Mouse (Mus musculus) hindbrain, embryonic 14.5 days (tissue): ENCODE measurements around the gene Tmed1. TPM values are rescaled to one million over a fixed set of nuclear protein-coding genes. Genes with fewer than 3 reads are reported as not detected.

Source experiments
- ATAC-seq: fragments of 200-750 bp; cut with Nextera tagmentation; 2 replicates; pipeline ENCODE4 v1.8.0; 2017; ENCODE audit warnings: moderate number of reproducible peaks, mild to moderate bottlenecking, moderate TSS enrichment, moderate library complexity; ENCODE audit not compliant: low FRiP score
- DNase-seq: peaks from one replicate; pipeline ENCODE4 v3.0.0-alpha.2; 2015; ENCODE audit warnings: low spot score
- H3K27ac ChIP-seq: fragments of 300-500 bp; sonication (generic); 2 replicates; pipeline ENCODE4 v1.5.1; 2014; ENCODE audit warnings: mild to moderate bottlenecking, moderate library complexity
- H3K27me3 ChIP-seq: fragments of 300-500 bp; sonication (generic); 2 replicates; pipeline ENCODE4 v1.6.1; 2014; ENCODE audit warnings: mild to moderate bottlenecking, low read length, mixed read lengths; ENCODE audit not compliant: control insufficient read depth, insufficient read depth
- H3K36me3 ChIP-seq: fragments of 300-500 bp; sonication (generic); replicated peaks from 2 replicates; pipeline ENCODE4 v1.6.1; 2014; ENCODE audit not compliant: control insufficient read depth, insufficient read depth
- H3K4me1 ChIP-seq: fragments of 300-500 bp; sonication (generic); replicated peaks from 2 replicates; pipeline ENCODE4 v1.6.1; 2014; ENCODE audit warnings: antibody characterized with exemption, low read length, mixed read lengths; ENCODE audit not compliant: control insufficient read depth, insufficient read depth
- H3K4me2 ChIP-seq: fragments of 300-500 bp; sonication (generic); replicated peaks from 2 replicates; pipeline ENCODE4 v1.6.1; 2014; ENCODE audit warnings: mild to moderate bottlenecking, moderate library complexity
- H3K4me3 ChIP-seq: fragments of 300-500 bp; sonication (generic); replicated peaks from 2 replicates; pipeline ENCODE4 v1.5.1; 2014; ENCODE audit warnings: mild to moderate bottlenecking, low read length
- H3K9ac ChIP-seq: fragments of 300-500 bp; sonication (generic); 2 replicates; pipeline ENCODE4 v1.6.1; 2014
- H3K9me3 ChIP-seq: fragments of 300-500 bp; sonication (generic); 2 replicates; pipeline ENCODE4 v1.6.1; 2016; ENCODE audit warnings: low read length; ENCODE audit not compliant: control insufficient read depth
- WGBS: fragments of 180-500 bp; shearing (Covaris S2); extraction: QIAGEN DNeasy Blood & Tissue Kit; methylation state at CpG from one replicate; pipeline ENCODE4 v1.1.7; 2014; 5-methylcytosine and 5-hydroxymethylcytosine counted together
- microRNA-seq: library from miRNA; unstranded; fragments of <30 nt; microRNA quantifications from one replicate; pipeline ENCODE4, GENCODE M21; 2016
- polyA plus RNA-seq: library from polyadenylated mRNA; unstranded; fragments of >200 nt; fragmentation: Nextera tagmentation; extraction: Ambion mirVana; gene quantifications from 2 replicates; pipeline ENCODE4 v1.2.1, GENCODE M21; 2014

Tmed1 gene
- polyA plus RNA-seq, 1 experiment from 2014 or later, result 51.1 TPM

DNA sequence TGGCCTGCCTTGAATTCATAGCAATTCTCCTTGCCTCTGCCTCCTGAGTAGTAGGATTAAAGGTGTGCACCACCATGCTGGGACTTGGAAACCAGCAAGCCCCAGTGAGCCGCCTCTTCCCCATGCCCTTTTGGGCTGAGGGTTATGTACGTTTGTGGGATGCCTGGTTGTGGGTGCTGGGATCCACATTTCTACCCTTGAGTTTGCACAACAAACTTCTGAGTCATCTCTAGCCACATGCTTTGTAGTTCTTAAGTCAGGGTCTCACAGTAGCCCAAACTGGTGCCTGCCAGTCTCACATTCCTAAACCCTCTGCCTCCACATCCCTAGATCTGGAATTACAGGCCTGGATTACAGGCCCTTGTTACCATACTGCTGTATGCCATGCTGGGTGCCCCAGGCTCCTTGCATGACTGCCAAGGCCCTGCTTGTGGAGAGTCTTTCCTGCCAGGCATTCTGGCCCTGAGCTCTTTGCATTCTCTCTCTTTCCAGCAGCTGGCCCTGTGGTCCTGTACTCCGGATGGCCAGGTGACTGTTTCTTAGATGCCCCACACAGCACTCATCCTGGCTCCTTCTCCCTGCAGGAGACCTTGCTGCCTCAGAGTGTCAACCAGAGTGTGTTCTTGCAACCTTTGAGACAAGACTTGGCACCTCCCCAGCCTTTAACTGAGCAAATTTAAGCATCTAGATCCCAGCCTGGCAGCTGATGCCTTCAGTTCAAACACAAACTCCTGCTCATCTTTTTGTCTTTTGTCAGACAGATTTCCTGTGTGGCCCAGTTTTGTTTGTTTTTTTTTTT, 46.1 kb downstream of the Tmed1 start:
- ATAC-seq (no peak), DNase-seq (no peak)
- H3K27ac ChIP-seq, result no peak overlapping the region
- no peak overlapping the region for H3K9ac ChIP-seq
- no peaks in the 10 kb centered on the region for H3K9me3 ChIP-seq
- 86% methylated on average over 3 of the region's 3 CpGs for WGBS
- peaks cover 46% of the 10 kb centered on the region for H3K36me3 ChIP-seq
- no peaks in the 10 kb centered on the region for H3K27me3 ChIP-seq
- no peak overlapping the region for H3K4me3 ChIP-seq
- H3K4me2 ChIP-seq, result no peak overlapping the region
- H3K4me1 ChIP-seq, result no peaks in the 10 kb centered on the region

DNA sequence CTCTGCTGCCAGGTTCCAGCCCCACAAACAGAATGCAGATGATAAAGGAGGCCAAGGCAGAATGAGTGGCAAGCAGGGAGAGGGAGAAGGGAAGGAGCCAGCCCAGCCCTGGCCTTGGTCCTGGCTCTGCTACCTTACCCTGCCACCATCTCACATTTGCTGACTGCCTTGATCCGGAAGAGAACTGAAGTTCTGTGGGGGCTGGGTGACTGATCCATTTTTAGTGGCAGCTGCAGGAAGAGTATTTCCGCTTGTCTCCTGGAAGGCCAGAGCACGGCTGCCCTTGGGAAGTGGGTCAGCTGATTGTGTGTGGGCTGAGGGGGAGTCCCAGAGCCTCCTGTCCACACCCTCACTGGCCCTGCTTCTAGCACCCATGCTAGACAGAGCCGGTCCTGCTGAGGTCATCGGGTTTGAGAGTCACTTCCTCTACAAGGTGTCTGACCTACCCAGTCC, 46.9 kb downstream of the Tmed1 start:
- ATAC-seq (no peak; the same call in 1 of the 2 replicates), DNase-seq (no peak)
- 0 out of 2 replicates have a peak overlapping the region, but pooled peaks have one; percentile 8 for H3K9ac ChIP-seq
- H3K27ac ChIP-seq, result peak overlapping the region; percentile 11; the same call in 1 of the 2 replicates
- H3K4me3 ChIP-seq, result no peak overlapping the region
- no peaks in the 10 kb centered on the region for H3K27me3 ChIP-seq
- no peak overlapping the region for H3K4me2 ChIP-seq
- peaks cover 44% of the 10 kb centered on the region for H3K36me3 ChIP-seq
- 86% methylated on average over 5 of the region's 5 CpGs for WGBS
- no peaks in the 10 kb centered on the region for H3K4me1 ChIP-seq
- H3K9me3 ChIP-seq, result no peaks in the 10 kb centered on the region

DNA sequence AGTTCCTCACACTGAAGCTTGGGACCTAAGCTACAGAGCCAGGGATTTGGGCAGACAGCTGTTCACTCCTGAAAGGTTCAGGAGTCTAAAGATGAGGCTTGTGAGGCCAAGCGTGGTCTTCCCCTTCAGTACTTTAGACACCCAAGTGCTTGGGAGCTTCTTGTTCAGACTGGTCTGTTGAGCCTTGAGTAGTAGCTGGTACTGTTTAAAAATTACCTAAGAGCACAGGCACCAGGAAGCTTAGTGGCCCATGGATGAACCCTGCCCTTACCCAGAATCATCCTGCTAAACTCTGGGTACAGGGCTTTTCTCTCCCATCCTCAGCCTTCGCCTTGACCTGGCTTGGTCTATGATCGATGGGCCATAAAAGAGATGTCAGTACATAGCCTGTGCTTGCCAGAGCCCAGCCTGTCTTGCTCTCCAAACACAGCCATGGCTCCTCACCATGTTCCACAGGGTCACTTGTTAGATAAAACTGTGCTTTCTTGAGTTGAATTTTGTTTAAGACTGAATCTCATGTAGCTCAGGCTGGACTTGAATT, 49.6 kb downstream of the Tmed1 start:
- ATAC-seq, result no peak
- H3K36me3 ChIP-seq, result peaks cover 20% of the 10 kb centered on the region; the same call in 1 of the 2 replicates
- no peaks in the 10 kb centered on the region for H3K4me1 ChIP-seq
- DNase-seq, result no peak
- no peak overlapping the region for H3K9ac ChIP-seq
- no peak overlapping the region for H3K27ac ChIP-seq
- H3K4me2 ChIP-seq, result no peak overlapping the region
- no peak overlapping the region for H3K4me3 ChIP-seq
- WGBS, result 96% methylated on average over 3 of the region's 3 CpGs
- no peaks in the 10 kb centered on the region for H3K9me3 ChIP-seq
- no peaks in the 10 kb centered on the region for H3K27me3 ChIP-seq

DNA sequence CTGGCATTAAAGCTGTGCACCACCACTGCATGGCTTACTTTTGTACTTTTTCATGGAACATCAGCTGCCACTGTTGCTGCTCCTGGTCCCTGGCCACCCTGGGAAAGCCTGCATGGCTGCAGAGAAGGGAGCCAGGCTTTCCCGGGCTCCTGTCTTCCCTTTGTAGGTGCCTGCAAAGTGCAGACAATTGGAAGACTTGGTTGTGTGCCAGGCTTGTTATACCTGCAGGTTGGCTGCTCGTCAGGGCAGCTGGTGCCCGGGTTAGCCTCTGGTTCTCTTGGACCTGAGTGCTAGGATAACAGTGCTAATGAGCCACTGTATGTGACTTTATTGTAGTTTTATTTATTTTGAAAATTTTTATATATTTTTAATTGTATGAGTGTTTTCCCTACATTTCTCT, 51.2 kb downstream of the Tmed1 start:
- DNase-seq (no peak), ATAC-seq (no peak)

More for the DNA sequence above, 51.2 kb downstream of the Tmed1 start:
- 86% methylated on average over 3 of the region's 3 CpGs for WGBS
- no peak overlapping the region for H3K4me3 ChIP-seq
- H3K9me3 ChIP-seq, result no peaks in the 10 kb centered on the region
- no peaks in the 10 kb centered on the region for H3K27me3 ChIP-seq
- H3K4me2 ChIP-seq, result no peak overlapping the region
- H3K36me3 ChIP-seq, result 0 out of 2 replicates have a peak, but pooled peaks cover 11% of the 10 kb centered on the region
- no peak overlapping the region for H3K27ac ChIP-seq
- H3K4me1 ChIP-seq, result no peaks in the 10 kb centered on the region
- no peak overlapping the region for H3K9ac ChIP-seq

Small RNA genes lying within 50 kb of the gene (microRNA-seq; reads per million reads assigned to microRNA genes)
- gene Mir199a-1, result 0.65 reads per million

Other genes starting within 250 kb of the Tmed1 start
- 38.1 and 46.9 TPM in 2 replicates for gene Atg4d, start 245.0 kb downstream of the Tmed1 start, polyA plus RNA-seq
- gene Kri1, start 222.3 kb downstream of the Tmed1 start, polyA plus RNA-seq, result 11.2 and 15.6 TPM in 2 replicates
- 107 and 112 TPM in 2 replicates for gene Cdkn2d, start 218.8 kb downstream of the Tmed1 start, polyA plus RNA-seq
- 1.8 and 2.2 TPM in 2 replicates for gene Ap1m2, start 197.9 kb downstream of the Tmed1 start, polyA plus RNA-seq
- gene Slc44a2, start 189.6 kb downstream of the Tmed1 start, polyA plus RNA-seq, result 58.4 and 62.3 TPM in 2 replicates
- gene Ilf3, start 142.4 kb downstream of the Tmed1 start, polyA plus RNA-seq, result 188 and 201 TPM in 2 replicates
- gene Qtrt1, start 98.4 kb downstream of the Tmed1 start, polyA plus RNA-seq, result 39.3 and 39.7 TPM in 2 replicates
- 58.3 and 60.7 TPM in 2 replicates for gene Dnm2, start 85.3 kb downstream of the Tmed1 start, polyA plus RNA-seq
- 0.99 and 2.0 TPM in 2 replicates for gene AB124611, start 15.9 kb upstream of the Tmed1 start, polyA plus RNA-seq
- gene Carm1, start 36.6 kb upstream of the Tmed1 start, polyA plus RNA-seq, result 37.0 and 41.3 TPM in 2 replicates
- gene Timm29, start 82.5 kb upstream of the Tmed1 start, polyA plus RNA-seq, result 74.0 and 83.0 TPM in 2 replicates
- gene Yipf2, start 82.6 kb upstream of the Tmed1 start, polyA plus RNA-seq, result 17.2 and 18.7 TPM in 2 replicates
- 136 and 138 TPM in 2 replicates for gene Smarca4, start 105.9 kb upstream of the Tmed1 start, polyA plus RNA-seq
- gene Ldlr, start 213.2 kb upstream of the Tmed1 start, polyA plus RNA-seq, result 7.3 and 7.9 TPM in 2 replicates